15 mouse cellular contexts compared by ENCODE assay signal in the genomic region with DNA sequence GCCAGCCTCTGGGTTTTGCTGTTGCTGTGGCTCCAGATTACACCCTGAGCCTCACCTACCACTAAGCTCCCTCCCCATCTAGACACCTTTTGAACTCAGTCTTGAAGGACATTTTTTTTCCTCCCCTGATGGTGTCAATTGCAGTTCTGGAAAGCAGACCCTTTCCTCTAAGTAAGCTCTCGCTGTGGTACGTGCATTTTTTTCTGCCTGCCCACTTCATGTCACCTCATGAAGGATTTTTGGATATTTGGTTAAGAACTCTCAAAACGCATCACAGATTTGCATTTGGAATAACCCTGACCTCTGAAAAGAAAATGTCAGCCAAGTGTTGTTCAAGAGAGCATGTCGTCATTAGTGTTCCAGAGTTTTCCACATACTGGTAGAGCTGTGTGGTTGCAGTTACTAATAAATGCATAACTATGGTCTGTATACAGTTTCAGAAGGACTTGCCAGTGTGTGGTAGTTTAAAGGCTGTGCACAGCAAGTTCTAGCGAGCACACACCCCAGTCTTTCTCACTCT.
"Had no signal": no experiment of that assay in that cellular context is flagged by ENCODE, and none has a peak within 500 bp of the region (broad histone marks: within the 10 kb centered on the region; RNA-seq: fewer than 3 reads in every experiment).

No protein-coding gene starts in this region.

- H3K27ac ChIP-seq: macrophage; midbrain, embryonic 12.5 days; neural tube, embryonic 12.5 days; stomach, embryonic 15.5 days; stomach, postnatal 0 days had no signal

- H3K9me3 ChIP-seq: midbrain, embryonic 12.5 days; stomach, embryonic 15.5 days had no signal

- DNase-seq: liver, postnatal 0 days; lung, adult 2 months; lung, postnatal 10 days; midbrain, embryonic 14.5 days; right cerebral cortex, postnatal 14 days; thymus, adult 2 months; thymus, postnatal 25 days; thymus, postnatal 4 days had no signal

- H3K9ac ChIP-seq: liver, postnatal 0 days; midbrain, embryonic 12.5 days; neural tube, embryonic 12.5 days; stomach, embryonic 15.5 days had no signal

- ATAC-seq: liver, postnatal 0 days; midbrain, embryonic 16.5 days had no signal

- H3K4me2 ChIP-seq: midbrain, embryonic 12.5 days had no signal

- H3K4me3 ChIP-seq: megakaryocyte, embryonic 14.5 days; midbrain, embryonic 12.5 days; neural tube, embryonic 12.5 days had no signal

- H3K36me3 ChIP-seq: midbrain, embryonic 12.5 days; neural tube, embryonic 12.5 days; stomach, embryonic 15.5 days had no signal

- H3K4me1 ChIP-seq: neural tube, embryonic 12.5 days had no signal
